Mouse (Mus musculus) granulocyte monocyte progenitor cell, adult 5-6 weeks (primary cell): ENCODE data around the gene Atxn10. TPM values are rescaled to one million over a fixed set of nuclear protein-coding genes. Genes with fewer than 3 reads are reported as not detected.
A peak's percentile ranks its signal among the peaks of the same experiment; 100 is the strongest.

ENCODE experiments used
- ATAC-seq: replicated peaks from 2 replicates; pipeline ENCODE4 v1.8.0; 2016; ENCODE audit warnings: mild to moderate bottlenecking, moderate TSS enrichment, inconsistent platforms; ENCODE audit not compliant: poor library complexity, severe bottlenecking
- total RNA-seq, 2 experiments: library from RNA; stranded (forward) in 1 of 2; stranded (reverse) in 1 of 2; fragments of 200-712, 200-1000 nt in 1 of 2; fragments of >200 nt in 1 of 2; fragmentation: Nextera tagmentation in 1 of 2; gene quantifications; 2 replicates each; pipeline ENCODE4 v1.2.3; 2014 to 2017

Gene Atxn10
- total RNA-seq, 2 experiments from 2014 or later: 75.8 to 117 TPM

DNA sequence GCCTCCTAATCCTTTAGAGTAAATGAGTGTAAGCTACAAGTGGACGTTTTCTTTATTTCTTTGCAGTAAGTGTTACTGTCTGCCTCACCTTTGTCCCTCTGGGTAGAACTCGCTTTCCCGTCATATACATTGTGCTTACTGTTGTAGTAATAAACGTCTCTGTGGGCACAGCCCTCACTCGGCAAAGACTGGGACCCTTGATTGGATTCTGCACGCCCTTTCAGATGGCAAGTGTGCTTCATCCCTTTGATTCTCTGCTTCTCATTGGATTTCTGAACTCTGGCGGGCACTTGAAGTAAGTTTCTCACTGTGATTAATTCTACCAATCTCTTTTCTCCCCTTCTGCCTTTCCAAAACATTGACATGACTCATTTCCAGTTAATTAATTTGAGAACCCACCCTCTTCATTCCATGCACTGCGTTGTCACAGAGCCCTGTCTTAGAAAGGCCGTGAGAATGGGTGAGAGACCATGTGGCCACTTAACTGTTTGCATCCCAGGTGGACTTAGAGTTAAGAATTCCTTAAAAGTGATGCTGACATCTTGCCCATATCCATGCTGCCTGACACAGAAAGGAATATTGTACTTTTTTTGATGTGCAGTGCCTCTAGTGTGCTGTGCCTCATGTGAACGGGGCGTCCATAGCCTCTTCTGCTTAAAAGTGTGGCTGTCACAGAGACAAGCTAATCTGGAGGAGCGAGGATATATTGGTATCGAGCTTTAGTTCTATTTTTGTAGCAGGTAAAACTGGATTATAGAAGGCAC is 127.2 kb downstream of the Atxn10 start:
- no peak for ATAC-seq

DNA sequence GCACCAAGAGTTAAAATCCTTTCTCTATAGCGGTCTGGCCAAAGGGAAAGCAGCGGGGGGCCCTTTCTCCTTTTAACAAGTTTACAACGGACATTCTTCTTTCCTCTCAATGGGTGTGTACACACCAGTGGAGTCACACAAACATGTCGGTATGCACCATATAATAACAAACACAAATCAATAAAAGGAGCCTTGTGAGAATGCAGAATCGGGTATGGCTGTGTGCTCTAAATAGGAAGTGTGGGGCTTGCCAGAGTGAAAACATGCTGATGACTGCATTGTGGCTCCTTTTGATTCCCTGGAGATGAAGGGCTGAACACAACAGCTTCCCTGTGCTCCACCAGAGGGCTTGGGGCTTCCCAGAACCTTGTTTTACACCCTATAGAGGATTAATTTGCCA is 128.1 kb downstream of the Atxn10 start:
- no peak for ATAC-seq

GRCm38 (mm10) chr15:85464823-85465565 is 128.9 kb downstream of the Atxn10 start:
- ATAC-seq: no peak

GRCm38 (mm10) chr15:85466456-85467067 is 130.5 kb downstream of the Atxn10 start:
- ATAC-seq: no peak

DNA sequence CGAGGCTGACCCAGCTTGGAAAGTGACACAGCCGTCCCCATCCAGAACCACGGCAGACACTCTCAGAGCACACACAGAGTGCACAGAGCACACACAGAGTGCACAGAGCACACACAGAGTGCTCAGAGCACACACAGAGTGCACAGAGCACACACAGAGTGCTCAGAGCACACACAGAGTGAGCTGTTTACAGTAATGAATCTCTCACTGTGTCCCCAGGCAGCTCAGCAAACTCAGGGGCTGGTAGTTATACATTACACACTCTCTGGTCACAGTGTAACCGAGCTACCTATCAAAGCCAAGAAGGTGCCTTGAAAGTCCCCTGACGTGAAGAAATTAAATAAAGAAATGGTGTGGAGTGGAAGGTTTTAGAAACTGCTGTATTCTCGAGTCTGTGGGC is 133.4 kb downstream of the Atxn10 start:
- ATAC-seq: no peak

DNA sequence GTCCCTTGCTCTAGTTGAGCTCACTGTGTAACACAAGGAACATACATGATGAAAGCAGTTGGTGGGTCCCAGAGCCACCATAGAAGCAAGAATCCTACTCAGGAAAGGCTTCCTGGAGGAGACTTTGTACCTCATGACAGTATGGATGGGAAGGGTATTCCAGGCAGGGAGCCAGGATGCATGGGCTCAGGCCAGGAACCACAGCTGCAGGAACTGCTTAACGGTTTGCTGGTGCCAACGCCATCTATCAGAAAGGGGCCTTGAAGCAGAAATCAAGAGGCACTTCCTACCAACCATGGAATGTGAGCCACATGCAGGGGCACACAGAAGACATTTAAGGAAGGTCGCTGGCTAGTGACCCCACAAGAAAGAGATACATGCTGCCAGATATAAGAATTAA is 138.7 kb downstream of the Atxn10 start:
- ATAC-seq: no peak

DNA sequence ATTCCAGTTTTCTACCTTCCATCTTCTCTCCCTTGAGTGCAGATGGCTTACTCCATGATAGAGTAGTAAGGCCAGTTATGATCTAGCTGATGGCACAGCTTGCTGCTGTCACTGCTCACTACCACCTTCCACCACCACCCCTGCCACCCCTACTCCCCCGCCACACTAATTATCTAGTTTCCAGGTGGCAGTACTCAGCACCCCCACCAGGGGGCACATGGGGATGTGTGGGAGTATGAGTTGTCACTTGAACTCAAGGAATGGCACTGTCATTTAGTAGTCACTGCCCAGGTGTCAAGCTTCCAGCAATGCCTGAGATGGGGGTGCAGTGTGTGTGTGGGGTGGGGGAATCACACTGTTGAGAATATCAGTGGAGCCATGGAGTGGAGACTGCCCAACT is 141.5 kb downstream of the Atxn10 start:
- peak; percentile 76 for ATAC-seq

DNA sequence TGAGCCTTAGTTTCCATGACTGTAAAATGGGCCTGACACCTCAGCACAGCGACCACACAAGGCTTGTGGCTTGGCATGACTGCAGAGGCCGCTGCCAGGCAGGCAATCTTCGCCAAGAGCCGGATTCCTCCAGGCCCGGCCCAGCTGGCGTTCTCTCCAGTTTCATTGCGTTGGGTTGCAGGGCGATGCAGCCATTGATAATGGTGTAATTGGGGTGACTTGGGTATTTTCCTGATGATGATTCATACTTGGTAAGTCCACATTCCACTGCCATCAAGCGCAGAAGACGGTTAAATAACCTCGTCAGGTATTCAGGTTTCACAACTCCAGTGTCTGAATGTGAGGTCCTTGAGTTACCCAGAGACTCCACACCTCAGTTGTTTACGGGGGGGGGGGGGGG is 143.3 kb downstream of the Atxn10 start:
- no peak for ATAC-seq

DNA sequence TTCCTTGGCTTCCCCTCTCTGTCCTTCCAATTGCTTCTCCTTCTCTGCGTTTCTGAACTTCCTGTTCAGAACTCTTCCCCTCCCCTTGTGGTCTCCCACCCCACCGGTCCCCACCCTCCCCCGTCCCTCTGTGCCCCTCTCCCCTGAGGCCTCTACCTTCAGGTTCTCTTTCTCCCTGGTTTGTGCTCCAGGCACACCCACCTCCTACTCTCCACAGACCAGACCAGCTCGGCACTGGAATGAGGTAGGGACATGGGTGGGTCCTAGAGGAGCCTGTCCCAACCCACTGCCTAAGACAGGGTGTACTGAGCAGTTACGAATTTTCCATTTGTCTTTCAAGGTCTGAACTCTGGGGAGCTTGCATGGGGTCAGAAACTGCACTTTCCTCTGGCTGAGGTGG is 143.9 kb downstream of the Atxn10 start:
- ATAC-seq: no peak

- no peak for ATAC-seq
Measured at GRCm38 (mm10) chr15:85480630-85481029, 144.6 kb downstream of the Atxn10 start.

DNA sequence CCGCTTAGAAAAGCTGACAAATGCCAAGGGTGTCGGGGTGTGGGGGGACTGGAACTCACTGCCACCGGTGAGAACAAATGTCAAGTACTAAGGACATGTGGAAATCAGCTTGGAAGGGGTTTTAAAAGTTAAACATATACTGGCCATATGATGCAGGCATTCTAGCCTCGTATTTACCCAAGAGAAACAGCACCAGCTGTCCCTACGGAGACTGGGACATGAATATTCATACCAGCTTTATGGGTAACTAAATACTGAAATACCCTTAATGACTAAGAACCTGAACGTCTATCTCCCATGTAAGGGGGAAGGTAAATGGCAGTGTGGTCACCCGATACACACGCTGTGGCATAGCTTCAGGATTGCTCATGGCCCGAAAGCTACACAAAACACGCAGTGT is 152.9 kb downstream of the Atxn10 start:
- no peak for ATAC-seq

DNA sequence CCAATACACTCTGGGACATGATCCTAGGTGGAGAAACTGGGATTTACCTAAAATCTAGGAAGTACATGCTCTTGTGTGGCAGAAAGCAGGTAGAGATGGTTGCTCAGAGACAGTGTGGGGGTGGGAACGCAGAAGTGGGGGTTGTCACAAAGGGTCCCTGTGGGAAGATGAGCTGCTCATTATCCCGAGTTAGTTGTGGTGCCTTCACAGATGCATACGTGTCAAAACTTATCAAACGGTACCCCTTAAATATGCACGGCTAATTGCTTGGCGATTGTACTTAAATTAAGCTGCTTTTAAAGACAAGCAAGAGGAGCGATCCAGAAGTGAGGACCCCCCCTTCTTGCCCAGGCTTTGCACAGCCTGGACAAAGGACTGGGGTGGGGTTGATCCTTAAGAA is 153.7 kb downstream of the Atxn10 start:
- no peak for ATAC-seq

- ATAC-seq: no peak
Measured at GRCm38 (mm10) chr15:85494163-85494621, 158.1 kb downstream of the Atxn10 start.

GRCm38 (mm10) chr15:85497548-85497947 is 161.5 kb downstream of the Atxn10 start:
- no peak for ATAC-seq

DNA sequence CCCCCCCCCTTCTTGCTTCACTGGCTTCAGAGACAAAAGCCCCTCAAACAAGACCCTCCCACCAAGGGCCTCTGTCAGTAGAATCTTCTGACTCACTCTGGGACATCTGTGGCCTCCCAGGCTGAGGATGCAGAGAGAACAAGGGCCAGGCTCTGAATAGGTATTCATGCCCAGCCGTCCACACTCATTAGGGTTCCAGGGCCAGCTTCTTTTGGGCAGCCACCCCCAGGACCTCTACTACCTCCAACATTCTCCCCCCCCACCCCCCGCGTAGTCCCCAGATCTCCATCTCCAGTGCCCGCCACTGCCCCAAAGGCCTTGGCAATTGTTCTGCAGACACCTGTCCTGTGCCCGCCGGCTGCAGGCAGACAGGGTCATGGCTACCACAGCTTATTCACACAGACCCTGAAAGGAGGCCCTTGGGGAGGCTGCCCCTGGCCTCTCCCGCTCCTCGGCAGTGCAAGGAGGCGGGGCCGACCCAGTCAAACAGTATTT is 162.0 kb downstream of the Atxn10 start:
- no peak for ATAC-seq

DNA sequence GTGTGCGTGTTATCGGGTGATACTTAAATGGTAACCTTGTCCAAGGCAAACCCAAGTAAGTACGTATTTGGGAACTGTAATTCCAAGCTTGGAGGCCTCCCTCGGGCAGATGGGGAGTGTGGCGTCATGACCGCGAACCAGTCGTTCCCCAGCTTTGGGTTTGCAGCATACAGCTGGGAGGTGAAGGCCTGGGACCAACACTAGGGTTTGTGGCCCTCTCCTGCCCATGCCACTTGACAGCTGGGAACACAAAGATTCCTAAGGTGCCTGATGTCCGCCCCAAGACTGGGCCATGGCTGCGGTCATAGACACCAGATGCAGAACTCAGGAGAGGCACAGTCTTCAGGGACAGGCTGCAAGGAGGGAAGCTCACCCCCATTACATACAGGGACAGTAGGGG is 164.2 kb downstream of the Atxn10 start:
- no peak for ATAC-seq

DNA sequence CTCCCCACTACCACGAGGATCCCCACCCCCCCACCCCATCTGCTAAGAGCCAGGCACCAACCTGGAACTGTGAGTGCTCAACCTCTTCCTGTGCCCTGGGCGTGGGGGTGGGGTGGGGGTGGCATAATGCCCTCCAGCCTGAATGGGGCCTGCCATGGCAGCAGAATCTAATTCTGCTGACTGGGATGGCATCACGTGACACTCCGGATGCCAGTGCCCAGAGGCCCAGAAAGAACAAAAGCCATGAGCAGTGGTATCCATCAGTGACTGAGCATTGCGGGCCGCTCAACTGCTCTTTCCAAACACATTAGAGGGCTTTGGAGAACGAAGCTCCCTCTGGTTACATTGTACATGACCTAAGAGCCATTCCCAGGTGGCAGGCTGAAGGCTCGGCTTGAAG is 167.1 kb downstream of the Atxn10 start, which contains the start of gene 7530416G11Rik:
7530416G11Rik (minus strand) TSS at position 101 of the 400 bp plus-strand sequence.
- ATAC-seq: no peak

DNA sequence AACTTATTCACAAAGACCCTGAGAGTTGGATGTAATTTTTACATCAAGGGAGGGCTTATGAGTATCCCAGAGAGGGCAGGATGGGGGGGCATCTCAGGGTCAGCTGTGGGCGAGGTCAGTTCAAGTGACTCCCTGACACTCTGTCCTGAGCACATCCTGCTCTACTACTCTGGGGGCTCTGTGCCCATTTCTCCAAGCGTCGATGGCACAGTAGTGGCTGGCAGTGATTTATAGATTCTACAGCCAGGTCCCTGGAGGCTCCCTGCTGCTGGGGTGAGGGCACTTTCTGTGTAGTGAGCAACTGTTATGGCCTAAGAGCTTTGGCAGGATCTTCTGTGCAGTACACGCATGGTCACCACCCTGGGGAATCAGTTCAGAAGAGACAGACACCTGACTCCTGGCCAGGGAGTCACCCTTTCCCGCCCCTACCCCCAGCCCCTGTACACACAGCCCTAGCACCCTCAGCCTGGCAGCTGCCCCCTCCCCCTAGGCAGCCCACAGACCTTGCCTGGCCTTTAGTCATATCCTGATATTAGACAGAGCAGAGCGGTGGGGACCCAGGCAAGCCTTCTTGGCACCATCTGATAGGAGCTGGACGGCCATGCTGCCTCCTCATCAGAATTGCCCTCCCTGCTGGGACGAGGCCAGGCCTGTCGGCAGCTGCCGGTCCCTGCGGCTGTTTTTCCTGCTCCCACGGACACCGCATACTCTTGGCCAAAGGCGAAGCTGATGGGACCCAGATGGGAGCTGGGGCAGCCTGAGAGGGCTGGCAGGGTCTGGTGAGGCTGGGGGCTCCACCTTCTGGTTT is 169.3 kb downstream of the Atxn10 start:
- no peak for ATAC-seq

GRCm38 (mm10) chr15:85506680-85507079 is 170.6 kb downstream of the Atxn10 start:
- ATAC-seq: no peak

GRCm38 (mm10) chr15:85507370-85508014 is 171.4 kb downstream of the Atxn10 start:
- ATAC-seq: no peak
